Mouse (Mus musculus) hindbrain, embryonic 12.5 days (tissue): ENCODE results near the gene Plin3. TPM values are rescaled to one million over a fixed set of nuclear protein-coding genes. Genes with fewer than 3 reads are reported as not detected.

Experiments used
- ATAC-seq: fragments of 200-750 bp; cut with Nextera tagmentation; 2 replicates; pipeline ENCODE4 v1.8.0; 2017; ENCODE audit warnings: moderate TSS enrichment; ENCODE audit not compliant: low FRiP score
- H3K27ac ChIP-seq: fragments of 300-500 bp; sonication (generic); 2 replicates; pipeline ENCODE4 v1.5.1; 2016; ENCODE audit warnings: mild to moderate bottlenecking
- H3K27me3 ChIP-seq: fragments of 300-500 bp; sonication (generic); 2 replicates; pipeline ENCODE4 v1.6.1; 2016; ENCODE audit warnings: mild to moderate bottlenecking
- H3K36me3 ChIP-seq: fragments of 300-500 bp; sonication (generic); 2 replicates; pipeline ENCODE4 v1.6.1; 2016; ENCODE audit warnings: mild to moderate bottlenecking
- H3K4me1 ChIP-seq: fragments of 300-500 bp; sonication (generic); 2 replicates; pipeline ENCODE4 v1.6.1; 2016
- H3K4me2 ChIP-seq: fragments of 300-500 bp; sonication (generic); replicated peaks from 2 replicates; pipeline ENCODE4 v1.6.1; 2016; ENCODE audit warnings: mild to moderate bottlenecking
- H3K4me3 ChIP-seq: fragments of 300-500 bp; sonication (generic); 2 replicates; pipeline ENCODE4 v1.5.1; 2016; ENCODE audit warnings: mild to moderate bottlenecking
- H3K9ac ChIP-seq: fragments of 300-500 bp; sonication (generic); 2 replicates; pipeline ENCODE4 v1.6.1; 2016; ENCODE audit warnings: mild to moderate bottlenecking, moderate library complexity
- H3K9me3 ChIP-seq: fragments of 300-500 bp; sonication (generic); replicated peaks from 2 replicates; pipeline ENCODE4 v1.6.1; 2016; ENCODE audit warnings: mild to moderate bottlenecking
- WGBS: fragments of 180-500 bp; shearing (Covaris S2); methylation state at CpG from one replicate; pipeline ENCODE4 v1.1.7; 2016; 5-methylcytosine and 5-hydroxymethylcytosine counted together
- polyA plus RNA-seq: library from polyadenylated mRNA; unstranded; fragments of >200 nt; fragmentation: Nextera tagmentation; extraction: Ambion mirVana; gene quantifications from 2 replicates; pipeline ENCODE4 v1.2.1, GENCODE M21; 2016

The Plin3 gene
- polyA plus RNA-seq: 37.1 and 37.2 TPM in 2 replicates

DNA sequence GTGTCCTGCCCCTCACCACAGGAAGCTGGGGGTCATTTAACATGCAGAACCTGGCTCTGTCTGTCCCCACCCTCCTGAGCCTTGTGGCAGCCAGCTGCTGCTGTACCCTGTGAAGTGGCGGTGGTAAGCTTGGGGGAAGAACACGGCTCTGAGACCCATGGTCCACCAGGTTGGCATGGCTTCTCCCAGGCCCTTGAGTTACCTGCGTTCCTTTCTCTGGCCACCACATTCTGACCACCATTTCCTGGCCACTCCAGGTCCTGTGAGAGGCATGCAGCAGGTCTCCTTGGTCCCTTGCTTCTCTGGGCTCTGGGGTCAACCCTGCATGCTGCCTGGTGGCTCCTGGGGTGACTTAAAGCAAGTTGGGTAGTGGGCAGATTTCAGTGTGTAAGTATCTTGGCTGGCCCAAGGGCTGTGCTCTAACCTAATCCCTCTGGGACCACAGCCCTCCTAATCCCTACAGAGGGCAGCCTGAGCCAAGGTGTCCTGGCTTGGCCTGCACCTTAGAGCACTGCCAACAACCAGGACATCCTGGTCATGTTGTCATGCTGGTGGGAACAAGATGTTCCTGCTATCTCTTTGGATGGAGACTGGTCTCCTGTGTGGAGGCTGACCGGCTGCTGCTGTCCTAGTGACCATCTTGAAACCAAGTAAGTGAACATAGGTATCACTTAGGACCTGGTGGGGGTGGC is at the start of gene Plin3:
TSS of gene Plin3 (minus strand) at position 343 of the 692 bp plus-strand sequence.
- H3K27ac ChIP-seq: peak within 1 kb of the TSS; percentile 80
- WGBS: 87% methylated on average over 4 of the region's 4 CpGs
- ATAC-seq: no peak
- no peaks in the 10 kb centered on the region for H3K27me3 ChIP-seq
- H3K36me3 ChIP-seq: no peaks in the 10 kb centered on the region
- H3K9me3 ChIP-seq: no peaks in the 10 kb centered on the region
- peaks cover 36% of the 10 kb centered on the region for H3K4me1 ChIP-seq
- no peak within 1 kb of the TSS for H3K4me3 ChIP-seq
- no peak within 1 kb of the TSS for H3K4me2 ChIP-seq
- no peak within 1 kb of the TSS; the same call in 1 of the 2 replicates for H3K9ac ChIP-seq

DNA sequence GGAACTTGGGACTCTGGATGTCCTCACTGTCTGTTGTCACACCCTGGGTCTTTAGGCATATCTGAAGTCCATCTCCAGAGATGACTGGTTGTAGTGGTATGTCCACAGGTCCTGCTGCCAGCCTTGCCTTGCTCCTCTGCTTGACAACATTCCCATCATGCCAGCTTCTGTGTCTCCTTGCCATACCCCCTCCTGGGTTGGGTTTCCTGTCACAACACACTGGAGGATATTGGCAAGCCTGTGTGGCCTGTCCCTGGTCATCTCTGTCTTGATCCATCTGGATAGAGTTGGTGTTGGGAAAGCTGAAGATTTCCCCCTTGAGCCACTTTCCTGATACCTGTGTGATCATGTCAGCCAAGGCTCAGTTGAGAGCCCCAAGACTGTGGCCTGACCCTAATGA is 48.0 kb upstream of the Plin3 start:
- Histone ChIP-seq H3K9me3 (no peaks in the 10 kb centered on the region), H3K36me3 (peaks cover 13% of the 10 kb centered on the region), H3K27me3 (no peaks in the 10 kb centered on the region), H3K9ac (no peak overlapping the region), H3K4me3 (no peak overlapping the region), H3K4me1 (peaks cover 22% of the 10 kb centered on the region), H3K4me2 (no peak overlapping the region), H3K27ac (no peak overlapping the region)
- no peak for ATAC-seq

DNA sequence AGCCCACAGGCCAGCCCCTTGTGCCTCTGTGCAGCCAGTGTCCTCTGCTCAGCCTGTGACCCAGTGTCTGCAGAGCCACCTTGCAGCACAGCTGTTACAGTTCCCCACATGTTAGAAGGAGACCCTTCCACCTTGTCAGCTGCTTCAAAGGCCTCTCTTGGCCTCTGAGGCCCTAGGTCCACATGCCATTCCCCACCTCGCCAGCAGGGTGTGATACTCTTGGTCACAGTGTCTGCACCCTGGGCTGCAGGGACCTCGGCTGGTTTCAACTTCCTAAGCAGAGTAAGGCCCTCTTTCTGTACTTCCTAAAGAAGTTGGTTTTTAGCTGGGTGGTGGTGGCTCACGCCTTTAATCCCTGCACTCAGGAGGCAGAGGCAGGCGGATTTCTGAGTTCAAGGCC is 46.2 kb upstream of the Plin3 start:
- ATAC-seq: no peak
- Histone ChIP-seq H3K27ac (no peak overlapping the region), H3K9me3 (no peaks in the 10 kb centered on the region), H3K36me3 (peaks cover 3% of the 10 kb centered on the region; the same call in 1 of the 2 replicates), H3K9ac (no peak overlapping the region), H3K27me3 (no peaks in the 10 kb centered on the region), H3K4me3 (no peak overlapping the region), H3K4me1 (peaks cover 26% of the 10 kb centered on the region), H3K4me2 (no peak overlapping the region)
- WGBS: 63% methylated on average over 4 of the region's 4 CpGs

DNA sequence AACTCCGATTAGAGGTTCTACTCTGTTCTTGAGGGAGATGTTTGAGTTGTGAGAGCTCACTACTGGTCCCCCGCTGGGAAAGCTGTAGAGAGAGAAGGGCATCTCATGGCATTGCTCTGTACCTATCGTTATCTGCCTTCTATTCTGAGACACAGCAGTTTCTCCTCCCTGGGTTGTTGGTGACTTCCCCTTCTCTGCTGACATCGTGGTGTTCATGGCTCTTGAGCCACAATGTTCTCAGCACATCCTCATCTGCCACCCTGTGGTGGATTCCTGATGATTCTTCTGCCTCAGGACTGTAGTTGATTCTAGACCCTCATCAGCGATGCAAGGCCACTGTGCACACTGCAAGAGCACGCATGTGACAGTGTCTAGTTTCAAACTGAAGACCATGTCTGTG is 45.1 kb upstream of the Plin3 start:
- peaks cover 3% of the 10 kb centered on the region; the same call in 1 of the 2 replicates for H3K36me3 ChIP-seq
- no peaks in the 10 kb centered on the region for H3K27me3 ChIP-seq
- no peak overlapping the region for H3K4me2 ChIP-seq
- no peak for ATAC-seq
- no peaks in the 10 kb centered on the region for H3K9me3 ChIP-seq
- WGBS: 96% methylated on average over 6 of the region's 6 CpGs
- no peak overlapping the region for H3K27ac ChIP-seq
- H3K4me3 ChIP-seq: no peak overlapping the region
- H3K9ac ChIP-seq: no peak overlapping the region
- H3K4me1 ChIP-seq: peaks cover 30% of the 10 kb centered on the region

DNA sequence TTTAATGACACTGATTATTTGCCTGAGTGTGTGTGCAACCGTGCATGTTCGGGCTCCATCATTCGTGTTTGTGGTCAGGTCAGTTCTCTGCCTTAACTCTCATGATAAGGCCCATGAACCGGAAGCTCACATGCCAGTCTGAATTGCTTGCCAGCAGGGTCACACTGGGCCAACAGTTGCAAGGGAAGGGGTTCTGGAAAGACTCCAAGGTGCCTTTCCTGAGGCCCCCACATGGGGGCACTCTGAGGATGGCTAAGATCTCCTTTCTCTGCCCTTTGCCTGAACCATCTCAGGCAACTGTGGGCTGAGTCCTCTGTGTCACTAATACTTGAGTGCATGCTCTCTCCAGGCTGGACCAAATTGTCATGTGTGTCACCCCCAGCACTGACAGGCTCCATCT is 44.5 kb upstream of the Plin3 start:
- H3K4me3 ChIP-seq: no peak overlapping the region
- 70% methylated on average over 4 of the region's 4 CpGs for WGBS
- peaks cover 31% of the 10 kb centered on the region for H3K4me1 ChIP-seq
- ATAC-seq: peak; percentile 32; the same call in 1 of the 2 replicates
- no peaks in the 10 kb centered on the region for H3K9me3 ChIP-seq
- no peak overlapping the region for H3K9ac ChIP-seq
- H3K27ac ChIP-seq: no peak overlapping the region
- peaks cover 3% of the 10 kb centered on the region; the same call in 1 of the 2 replicates for H3K36me3 ChIP-seq
- H3K4me2 ChIP-seq: no peak overlapping the region
- H3K27me3 ChIP-seq: no peaks in the 10 kb centered on the region

DNA sequence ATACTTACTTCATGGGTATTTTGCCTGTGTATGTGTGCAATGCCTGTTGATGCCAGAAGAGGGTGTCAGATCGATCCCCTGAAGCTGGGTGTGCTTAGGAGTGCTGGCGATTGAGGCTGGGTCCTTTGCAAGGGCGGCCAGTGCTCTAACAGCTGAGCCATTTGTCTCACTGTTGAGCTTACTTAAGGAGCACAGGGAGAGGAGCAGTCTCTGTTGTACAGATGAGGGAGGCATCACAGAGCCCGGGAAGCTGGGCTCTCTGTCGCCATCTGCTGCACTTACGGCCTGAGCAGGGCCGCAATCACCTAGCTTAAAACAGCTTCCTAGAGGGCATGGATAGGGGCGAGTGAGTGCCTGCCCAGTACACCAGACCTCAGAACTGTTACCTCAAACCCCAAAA is 40.3 kb upstream of the Plin3 start:
- Histone ChIP-seq H3K4me1 (peaks cover 55% of the 10 kb centered on the region), H3K4me3 (no peak overlapping the region), H3K9ac (no peak overlapping the region), H3K4me2 (no peak overlapping the region), H3K9me3 (no peaks in the 10 kb centered on the region), H3K27ac (no peak overlapping the region), H3K36me3 (no peaks in the 10 kb centered on the region), H3K27me3 (no peaks in the 10 kb centered on the region)
- no peak for ATAC-seq
- WGBS: 44% methylated on average over 8 of the region's 8 CpGs

DNA sequence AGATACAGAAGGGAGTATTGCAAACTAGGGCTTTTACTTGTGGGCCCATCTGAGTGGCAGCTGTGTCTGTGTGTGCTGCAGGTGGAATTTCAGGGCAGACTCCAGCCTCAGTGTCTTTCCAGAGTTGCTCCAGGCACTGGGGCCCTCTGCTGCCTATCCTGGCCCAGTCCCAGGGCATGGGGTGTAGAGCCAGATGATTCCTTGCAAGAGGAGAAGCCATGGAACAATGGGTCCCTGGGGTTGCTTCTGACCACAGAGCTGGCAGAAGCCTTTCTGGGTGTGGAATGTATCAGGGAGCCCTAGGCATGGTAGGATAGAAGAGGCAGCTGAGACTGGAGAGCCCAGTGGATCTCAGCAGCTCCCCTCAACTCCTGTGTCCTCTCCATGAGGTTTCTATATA is 38.6 kb upstream of the Plin3 start:
- no peaks in the 10 kb centered on the region for H3K36me3 ChIP-seq
- H3K4me3 ChIP-seq: no peak overlapping the region
- ATAC-seq: no peak
- H3K9ac ChIP-seq: no peak overlapping the region
- no peak overlapping the region for H3K27ac ChIP-seq
- no peaks in the 10 kb centered on the region for H3K9me3 ChIP-seq
- H3K27me3 ChIP-seq: no peaks in the 10 kb centered on the region
- H3K4me1 ChIP-seq: peaks cover 63% of the 10 kb centered on the region
- H3K4me2 ChIP-seq: no peak overlapping the region

DNA sequence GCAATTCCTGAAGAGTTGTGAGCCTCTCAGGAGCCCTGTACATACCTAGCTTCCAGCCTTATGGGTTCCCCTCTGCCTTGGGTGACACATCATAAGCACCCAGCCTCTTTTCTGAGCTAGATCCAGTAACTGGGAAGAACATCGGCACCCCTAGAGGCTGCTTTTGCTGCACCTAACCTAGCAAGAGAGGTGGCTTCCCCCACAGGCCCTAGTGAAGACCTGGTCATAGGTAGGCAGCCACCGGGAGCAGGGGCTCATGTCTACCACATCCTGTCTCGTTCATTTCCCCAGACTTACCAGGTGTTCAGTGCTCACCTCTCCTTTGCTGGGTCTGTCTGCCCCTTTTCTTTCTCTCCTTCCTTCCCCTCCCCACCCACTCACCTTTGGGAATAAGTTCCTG is 37.7 kb upstream of the Plin3 start:
- Histone ChIP-seq H3K9me3 (no peaks in the 10 kb centered on the region), H3K27me3 (no peaks in the 10 kb centered on the region), H3K36me3 (no peaks in the 10 kb centered on the region), H3K4me1 (peaks cover 55% of the 10 kb centered on the region), H3K4me3 (no peak overlapping the region), H3K9ac (0 out of 2 replicates have a peak overlapping the region, but pooled peaks have one; percentile 10), H3K4me2 (no peak overlapping the region), H3K27ac (no peak overlapping the region)
- no peak for ATAC-seq
- WGBS: 74% methylated on average over 3 of the region's 3 CpGs

DNA sequence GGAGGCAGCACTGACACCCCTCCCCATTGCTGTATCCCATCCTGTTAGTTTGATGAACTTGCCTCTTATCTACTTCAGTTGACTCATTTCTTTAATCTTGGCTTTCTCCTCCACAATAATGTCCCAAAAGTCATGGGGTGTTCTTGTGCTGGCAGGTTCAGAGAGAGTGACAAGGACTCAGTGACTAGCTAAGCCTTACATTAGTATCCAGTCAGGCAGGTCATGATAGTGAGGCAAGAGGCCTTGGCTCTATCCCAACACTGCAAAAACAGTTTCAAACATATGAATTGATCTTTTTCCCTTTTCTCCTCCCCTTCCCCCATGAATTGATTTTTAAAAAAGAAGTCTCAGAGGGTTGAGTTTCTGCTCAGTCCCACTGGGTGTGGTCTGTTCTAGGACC is 36.6 kb upstream of the Plin3 start:
- Histone ChIP-seq H3K27me3 (no peaks in the 10 kb centered on the region), H3K27ac (no peak overlapping the region), H3K9me3 (no peaks in the 10 kb centered on the region), H3K4me2 (no peak overlapping the region), H3K9ac (no peak overlapping the region), H3K36me3 (no peaks in the 10 kb centered on the region), H3K4me3 (no peak overlapping the region), H3K4me1 (peaks cover 59% of the 10 kb centered on the region)
- ATAC-seq: no peak

DNA sequence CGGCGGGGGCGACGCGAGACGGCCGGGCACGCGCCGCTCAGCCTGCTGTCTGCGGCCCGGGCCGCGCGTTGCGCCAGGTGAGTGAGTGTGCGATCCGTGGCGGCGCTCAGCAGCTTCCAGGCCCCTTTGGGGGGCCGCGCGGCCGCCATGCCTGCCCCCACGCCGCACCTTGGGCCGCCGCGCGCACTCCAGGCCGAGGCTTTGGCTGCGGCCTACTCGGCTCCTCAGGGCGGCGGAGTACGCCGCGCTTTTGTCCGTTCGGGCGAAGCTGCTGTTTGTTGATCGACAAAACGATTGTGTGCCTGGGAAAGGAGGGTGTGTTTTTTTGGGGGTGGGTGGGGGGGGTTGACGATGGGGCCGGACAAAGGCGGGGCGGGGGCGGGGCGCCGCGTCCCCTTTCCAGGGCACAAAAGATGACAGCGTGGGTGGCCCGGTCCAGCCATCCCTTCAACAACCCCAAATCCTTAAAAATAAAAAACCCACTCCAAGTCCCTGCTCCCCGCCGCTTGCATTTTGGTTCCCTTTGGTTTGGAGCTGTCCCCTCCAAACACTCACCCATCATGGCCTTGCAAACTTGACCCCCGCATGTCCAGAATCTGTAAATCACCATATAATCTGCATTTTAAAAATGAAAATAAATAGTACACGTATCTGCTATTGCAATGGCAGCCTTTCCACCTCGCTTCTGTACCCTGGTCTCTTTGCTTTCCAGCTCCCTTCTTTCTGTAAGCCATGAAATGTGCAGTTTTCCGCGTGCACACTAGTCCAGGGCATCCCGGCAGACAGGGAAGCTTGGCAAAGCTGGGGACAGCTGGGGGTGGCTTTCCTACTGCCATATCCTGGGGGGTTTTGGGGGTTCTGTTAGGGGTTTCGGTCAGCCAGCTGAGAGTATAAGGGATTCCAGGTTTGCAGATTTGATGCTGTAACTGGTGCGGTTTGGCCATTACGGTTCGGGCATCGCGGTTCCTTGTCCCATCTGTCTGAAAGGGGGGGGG is 33.8 kb upstream of the Plin3 start:
- no peaks in the 10 kb centered on the region for H3K9me3 ChIP-seq
- H3K36me3 ChIP-seq: peaks cover 9% of the 10 kb centered on the region
- peak overlapping the region; percentile 94 for H3K4me3 ChIP-seq
- ATAC-seq: peak; percentile 64
- peak overlapping the region; percentile 94 for H3K27ac ChIP-seq
- H3K4me1 ChIP-seq: peaks cover 50% of the 10 kb centered on the region
- H3K27me3 ChIP-seq: no peaks in the 10 kb centered on the region
- WGBS: 2% methylated on average over 63 of the region's 67 CpGs
- peak overlapping the region; percentile 85 for H3K4me2 ChIP-seq
- peak overlapping the region; percentile 96 for H3K9ac ChIP-seq

DNA sequence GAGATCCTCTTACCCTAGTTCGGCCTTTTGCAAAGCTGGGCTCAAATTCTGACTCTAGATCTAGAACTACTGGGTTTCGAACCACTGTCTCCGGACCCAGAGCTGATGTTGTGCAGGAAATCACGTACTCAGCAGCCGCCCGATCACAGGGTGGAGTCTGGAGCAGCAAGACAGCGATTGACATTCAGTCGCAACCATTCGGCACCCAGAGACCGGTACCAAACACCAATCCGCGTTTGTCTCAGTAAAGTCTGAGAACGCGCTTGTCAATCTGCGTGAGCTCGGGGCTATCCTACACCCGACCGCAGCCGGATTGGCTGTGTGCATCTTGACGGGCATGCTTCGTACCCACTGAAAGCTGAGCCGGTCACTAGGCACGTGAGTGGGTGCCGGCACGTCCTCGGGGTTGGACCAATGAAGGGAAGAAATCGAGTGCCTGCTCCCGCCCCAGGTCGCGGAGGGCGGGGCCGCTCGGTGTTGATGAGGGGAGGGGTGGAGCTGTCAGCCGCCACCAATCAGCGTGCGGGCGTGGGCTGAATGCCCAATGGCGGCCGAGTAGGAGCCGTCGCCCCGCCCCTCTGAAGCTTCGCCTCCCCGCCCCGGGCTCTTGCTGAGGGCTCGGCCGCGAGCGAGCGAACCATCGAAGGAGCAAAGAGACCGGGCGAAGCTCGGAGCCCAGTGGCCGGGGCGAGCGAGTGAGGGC is 32.9 kb upstream of the Plin3 start, which contains the start of gene Kdm4b:
TSS of gene Kdm4b (plus strand) at position 613 of the 703 bp plus-strand sequence.
- Histone ChIP-seq H3K4me2 (peak within 1 kb of the TSS; percentile 85), H3K9me3 (no peaks in the 10 kb centered on the region), H3K9ac (peak within 1 kb of the TSS; percentile 96), H3K27me3 (no peaks in the 10 kb centered on the region), H3K4me1 (peaks cover 42% of the 10 kb centered on the region), H3K4me3 (peak within 1 kb of the TSS; percentile 94), H3K36me3 (peaks cover 18% of the 10 kb centered on the region), H3K27ac (peak within 1 kb of the TSS; percentile 94)
- WGBS: under 1% methylated on average over 57 of the region's 57 CpGs
- peak; percentile 100 for ATAC-seq

DNA sequence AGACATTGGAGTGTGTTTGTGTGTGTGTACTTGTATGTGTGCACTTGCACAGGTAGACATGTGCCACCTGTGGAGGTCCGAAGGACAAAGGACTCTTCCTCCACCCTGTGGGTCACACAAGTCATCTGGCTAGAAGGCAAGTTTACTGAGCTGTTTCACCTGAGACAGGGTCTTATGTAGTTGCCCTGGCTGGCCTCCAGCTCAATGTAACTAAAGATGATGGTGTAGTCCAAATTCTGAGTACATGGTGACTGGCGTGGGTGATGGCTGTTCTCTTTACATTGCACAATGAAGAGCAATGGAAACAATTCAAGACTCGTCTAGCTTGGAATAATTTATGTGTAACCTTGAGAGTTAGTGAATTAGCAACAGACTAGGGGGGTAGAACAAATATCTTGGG is 31.7 kb upstream of the Plin3 start:
- Histone ChIP-seq H3K9ac (no peak overlapping the region), H3K4me1 (peaks cover 30% of the 10 kb centered on the region), H3K27ac (no peak overlapping the region), H3K27me3 (no peaks in the 10 kb centered on the region), H3K36me3 (peaks cover 30% of the 10 kb centered on the region), H3K4me2 (no peak overlapping the region), H3K4me3 (no peak overlapping the region), H3K9me3 (no peaks in the 10 kb centered on the region)
- WGBS: 73% methylated on average over 3 of the region's 3 CpGs
- ATAC-seq: no peak
